Mouse (Mus musculus) embryonic facial prominence, embryonic 12.5 days (tissue): ENCODE data around the gene Inpp4b. TPM values are rescaled to one million over a fixed set of nuclear protein-coding genes. Genes with fewer than 3 reads are reported as not detected.

ENCODE experiments used
- ATAC-seq: fragments of 200-750 bp; cut with Nextera tagmentation; 2 replicates; pipeline ENCODE4 v1.8.0; 2017; ENCODE audit not compliant: insufficient number of reproducible peaks, insufficient read depth, low FRiP score, low TSS enrichment
- H3K27ac ChIP-seq: fragments of 300-500 bp; sonication (generic); 2 replicates; pipeline ENCODE4 v1.5.1; 2016; ENCODE audit warnings: mild to moderate bottlenecking
- H3K27me3 ChIP-seq: fragments of 300-500 bp; sonication (generic); 2 replicates; pipeline ENCODE4 v1.6.1; 2016; ENCODE audit warnings: mild to moderate bottlenecking, moderate library complexity
- H3K36me3 ChIP-seq: fragments of 300-500 bp; sonication (generic); 2 replicates; pipeline ENCODE4 v1.6.1; 2016; ENCODE audit warnings: mild to moderate bottlenecking
- H3K4me1 ChIP-seq: fragments of 300-500 bp; sonication (generic); 2 replicates; pipeline ENCODE4 v1.6.1; 2016
- H3K4me2 ChIP-seq: fragments of 300-500 bp; sonication (generic); replicated peaks from 2 replicates; pipeline ENCODE4 v1.6.1; 2016; ENCODE audit warnings: mild to moderate bottlenecking, moderate library complexity
- H3K4me3 ChIP-seq: fragments of 300-500 bp; sonication (generic); 2 replicates; pipeline ENCODE4 v1.5.1; 2016; ENCODE audit warnings: mild to moderate bottlenecking
- H3K9ac ChIP-seq: fragments of 300-500 bp; sonication (generic); 2 replicates; pipeline ENCODE4 v1.6.1; 2016; ENCODE audit warnings: mild to moderate bottlenecking, moderate library complexity
- H3K9me3 ChIP-seq: fragments of 300-500 bp; sonication (generic); 2 replicates; pipeline ENCODE4 v1.6.1; 2016; ENCODE audit warnings: mild to moderate bottlenecking, moderate library complexity
- whole genome bisulfite sequencing: fragments of 180-500 bp; shearing (Covaris S2); methylation state at CpG from one replicate; pipeline ENCODE4 v1.1.7; 2016; 5-methylcytosine and 5-hydroxymethylcytosine counted together
- polyA plus RNA-seq: library from polyadenylated mRNA; unstranded; fragments of >200 nt; fragmentation: Nextera tagmentation; extraction: Ambion mirVana; gene quantifications from 2 replicates; pipeline ENCODE4 v1.2.1, GENCODE M21; 2016

Gene Inpp4b
- polyA plus RNA-seq, 1 experiment from 2014 or later = 19.7 TPM

DNA sequence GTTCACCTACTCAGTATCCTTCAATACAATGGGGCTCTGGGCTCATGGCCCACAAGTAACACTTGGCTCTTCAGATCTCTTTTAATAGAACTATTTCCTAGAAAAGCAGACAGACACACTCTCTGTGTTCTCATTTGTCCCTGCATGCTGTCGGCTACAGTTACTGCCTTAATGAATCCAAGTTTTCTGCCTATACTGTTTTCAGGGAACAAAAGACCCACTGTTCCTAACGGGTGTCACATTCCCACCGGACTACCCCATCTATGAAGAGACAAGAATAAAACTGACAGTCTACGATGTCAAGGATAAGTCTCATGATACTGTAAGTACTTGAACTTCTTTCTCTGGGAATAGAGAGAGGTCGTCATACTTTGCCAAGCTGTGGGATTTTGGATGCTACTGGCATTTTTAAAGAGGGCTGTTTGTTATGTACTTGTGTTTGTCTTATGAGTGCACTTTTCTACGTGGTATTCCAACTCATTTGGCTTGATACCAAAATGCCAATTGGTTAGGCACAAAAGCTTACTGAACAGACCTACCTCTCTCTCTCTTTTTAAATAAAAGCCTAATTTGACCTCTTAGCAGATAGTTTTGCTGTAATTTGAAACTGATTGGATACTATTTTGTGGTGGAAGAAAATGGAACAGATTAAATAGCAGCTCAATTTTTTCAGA lies 428.4 kb downstream of the Inpp4b start:
- ATAC-seq = no peak
- Histone ChIP-seq H3K9ac (no peak overlapping the region), H3K4me3 (no peak overlapping the region), H3K27ac (0 out of 2 replicates have a peak overlapping the region, but pooled peaks have one; percentile 47), H3K36me3 (no peaks in the 10 kb centered on the region), H3K4me2 (no peak overlapping the region), H3K9me3 (no peaks in the 10 kb centered on the region), H3K4me1 (peaks cover 47% of the 10 kb centered on the region), H3K27me3 (no peaks in the 10 kb centered on the region)
- 22% methylated on average over 6 of the region's 6 CpGs for WGBS

DNA sequence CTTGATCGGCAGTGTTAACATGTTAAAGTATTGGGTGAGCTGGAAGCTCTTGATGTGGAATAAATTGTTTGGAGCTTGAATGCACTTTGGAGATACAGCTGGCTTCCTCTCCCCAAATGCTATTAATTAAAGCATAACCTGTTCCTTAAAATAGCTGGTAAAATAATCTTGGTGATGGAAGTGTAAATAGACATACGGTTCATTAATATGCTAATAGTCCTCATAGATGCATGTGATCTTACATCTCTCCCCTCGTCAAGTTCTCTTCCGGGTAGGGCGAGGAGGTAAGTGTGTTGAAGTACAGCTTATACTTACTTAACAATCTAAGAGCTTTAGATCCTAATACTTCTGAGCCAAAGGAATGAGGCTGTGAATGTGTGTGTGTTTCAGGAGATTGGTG lies 430.5 kb downstream of the Inpp4b start:
- Histone ChIP-seq H3K27me3 (no peaks in the 10 kb centered on the region), H3K4me2 (no peak overlapping the region), H3K27ac (no peak overlapping the region), H3K9me3 (no peaks in the 10 kb centered on the region), H3K9ac (no peak overlapping the region), H3K4me3 (no peak overlapping the region), H3K36me3 (no peaks in the 10 kb centered on the region), H3K4me1 (peaks cover 40% of the 10 kb centered on the region)
- WGBS = 83% methylated on average over 5 of the region's 5 CpGs
- ATAC-seq = no peak

DNA sequence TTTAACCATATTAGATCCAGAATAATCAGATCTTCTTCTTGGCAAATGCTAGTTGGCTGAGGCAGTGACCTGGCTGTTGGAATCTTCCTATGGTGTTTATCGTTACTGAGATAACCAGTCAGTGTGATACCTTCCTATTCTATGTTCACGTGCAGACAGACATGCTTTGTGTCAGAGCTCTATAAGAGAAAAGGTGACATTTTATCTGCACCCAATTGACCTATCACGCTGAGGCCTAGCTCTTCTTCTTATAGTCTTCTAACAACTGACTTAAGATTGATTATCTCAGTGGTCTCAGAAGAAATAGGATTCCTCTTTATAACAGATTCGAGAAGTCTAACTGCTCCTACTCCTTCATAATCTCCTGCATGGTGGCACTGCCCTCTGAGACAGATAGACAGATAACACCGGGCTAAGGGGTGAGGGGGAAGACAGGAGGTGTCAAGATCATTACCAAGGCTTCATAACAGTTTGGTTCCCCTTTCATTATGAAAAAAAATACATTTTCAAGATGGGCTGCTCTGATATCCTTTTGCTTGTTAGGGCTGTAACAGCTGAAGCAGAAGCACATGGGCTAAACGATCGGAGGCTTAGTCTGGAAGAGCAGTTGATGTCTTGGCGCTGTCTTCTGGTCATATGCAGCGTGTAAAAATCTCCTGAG lies 431.1 kb downstream of the Inpp4b start:
- Histone ChIP-seq H3K27ac (no peak overlapping the region), H3K4me3 (no peak overlapping the region)
- 74% methylated on average over 9 of the region's 9 CpGs for WGBS

DNA sequence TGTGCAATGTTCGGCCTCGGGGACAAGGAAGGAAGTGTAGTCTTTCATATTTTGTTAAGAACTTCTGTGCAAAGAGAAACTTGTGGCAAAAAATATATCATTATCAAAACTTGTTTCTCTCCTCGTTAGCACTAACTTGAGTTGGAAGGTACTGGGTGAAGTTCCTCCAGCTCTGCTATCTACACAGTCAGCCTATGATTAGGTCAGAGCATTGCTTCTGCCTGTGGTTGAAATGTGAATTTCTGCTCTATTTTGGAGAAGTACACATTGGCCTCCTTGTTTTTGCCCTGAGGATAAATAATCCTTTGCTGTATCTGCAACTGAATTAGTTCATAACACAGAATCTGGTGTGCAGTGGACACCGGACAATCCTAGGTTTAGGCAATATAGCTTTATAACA lies 431.7 kb downstream of the Inpp4b start:
- H3K4me1 ChIP-seq = peaks cover 35% of the 10 kb centered on the region
- WGBS = 84% methylated on average over 4 of the region's 4 CpGs
- H3K27me3 ChIP-seq = no peaks in the 10 kb centered on the region
- no peaks in the 10 kb centered on the region for H3K36me3 ChIP-seq
- H3K9ac ChIP-seq = no peak overlapping the region
- no peaks in the 10 kb centered on the region for H3K9me3 ChIP-seq
- H3K4me2 ChIP-seq = no peak overlapping the region
- H3K27ac ChIP-seq = no peak overlapping the region
- no peak for ATAC-seq
- H3K4me3 ChIP-seq = no peak overlapping the region

More for the DNA sequence above, 431.1 kb downstream of the Inpp4b start:
- H3K36me3 ChIP-seq = no peaks in the 10 kb centered on the region
- no peak for ATAC-seq
- H3K4me1 ChIP-seq = peaks cover 38% of the 10 kb centered on the region
- H3K9me3 ChIP-seq = no peaks in the 10 kb centered on the region
- no peaks in the 10 kb centered on the region for H3K27me3 ChIP-seq
- H3K9ac ChIP-seq = no peak overlapping the region
- H3K4me2 ChIP-seq = no peak overlapping the region

DNA sequence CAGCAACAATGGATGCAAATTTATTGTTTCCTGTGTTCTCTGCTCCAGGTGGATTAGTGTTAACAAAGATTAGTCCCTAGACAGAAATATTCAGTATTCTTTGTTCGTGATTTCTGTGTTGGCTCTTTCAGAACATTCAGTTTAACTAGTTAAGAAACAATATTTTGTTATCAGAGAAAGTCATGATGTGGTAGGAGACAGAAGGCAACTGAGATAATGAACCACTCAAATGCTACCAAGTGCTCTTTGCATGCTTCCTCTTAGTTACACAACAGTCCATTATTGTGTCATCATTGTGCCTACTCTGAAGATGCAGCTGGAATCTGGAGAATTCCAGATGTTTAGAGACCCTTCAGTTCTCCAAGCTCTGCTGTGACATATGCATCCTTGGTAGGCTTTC lies 432.1 kb downstream of the Inpp4b start:
- no peak overlapping the region for H3K4me2 ChIP-seq
- peaks cover 30% of the 10 kb centered on the region for H3K4me1 ChIP-seq
- no peak overlapping the region for H3K27ac ChIP-seq
- 74% methylated on average over 1 of the region's 1 CpGs for WGBS
- H3K9me3 ChIP-seq = no peaks in the 10 kb centered on the region
- H3K9ac ChIP-seq = no peak overlapping the region
- ATAC-seq = no peak
- no peak overlapping the region for H3K4me3 ChIP-seq
- no peaks in the 10 kb centered on the region for H3K27me3 ChIP-seq
- no peaks in the 10 kb centered on the region for H3K36me3 ChIP-seq

DNA sequence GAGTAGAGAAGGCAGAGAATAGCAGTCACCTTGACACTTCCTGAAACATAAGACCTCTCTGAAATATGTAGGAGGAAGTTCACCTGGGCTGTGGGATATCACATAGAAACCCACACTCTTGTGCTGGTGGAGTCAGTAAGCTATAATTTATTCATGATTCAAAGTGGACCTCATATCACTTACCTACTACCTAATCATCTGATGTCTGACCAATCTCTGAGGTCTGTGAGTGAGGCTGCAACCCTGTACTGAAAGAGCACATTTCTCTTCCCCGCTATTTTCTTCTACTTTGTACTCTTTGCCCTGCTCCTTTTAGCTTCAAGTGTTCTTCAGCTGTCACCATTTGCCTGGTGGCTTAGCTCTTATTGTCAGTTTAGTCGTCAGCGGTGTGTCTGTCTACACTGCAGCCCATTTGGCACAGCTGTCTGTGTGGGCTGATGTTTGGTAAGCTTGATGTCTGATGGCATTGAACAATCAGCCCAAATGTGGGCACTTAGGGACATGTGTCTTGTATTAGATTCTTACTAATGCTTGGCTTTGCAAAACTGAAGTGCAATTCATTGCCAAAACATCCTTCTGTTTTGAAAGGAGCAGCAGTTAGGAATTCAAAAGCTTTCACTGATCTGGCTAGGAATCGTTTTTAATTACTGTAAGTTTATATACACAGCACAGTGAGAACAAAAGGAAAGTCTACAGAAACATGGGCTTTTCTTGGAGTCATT lies 434.3 kb downstream of the Inpp4b start:
- H3K4me1 ChIP-seq = peaks cover 19% of the 10 kb centered on the region
- no peaks in the 10 kb centered on the region for H3K27me3 ChIP-seq
- H3K27ac ChIP-seq = peak overlapping the region; percentile 72
- no peak overlapping the region for H3K9ac ChIP-seq
- WGBS = 14% methylated on average over 4 of the region's 4 CpGs
- 0 out of 2 replicates have a peak, but pooled peaks have one; percentile 36 for ATAC-seq
- H3K4me3 ChIP-seq = no peak overlapping the region
- no peak overlapping the region for H3K4me2 ChIP-seq
- no peaks in the 10 kb centered on the region for H3K9me3 ChIP-seq
- no peaks in the 10 kb centered on the region for H3K36me3 ChIP-seq

DNA sequence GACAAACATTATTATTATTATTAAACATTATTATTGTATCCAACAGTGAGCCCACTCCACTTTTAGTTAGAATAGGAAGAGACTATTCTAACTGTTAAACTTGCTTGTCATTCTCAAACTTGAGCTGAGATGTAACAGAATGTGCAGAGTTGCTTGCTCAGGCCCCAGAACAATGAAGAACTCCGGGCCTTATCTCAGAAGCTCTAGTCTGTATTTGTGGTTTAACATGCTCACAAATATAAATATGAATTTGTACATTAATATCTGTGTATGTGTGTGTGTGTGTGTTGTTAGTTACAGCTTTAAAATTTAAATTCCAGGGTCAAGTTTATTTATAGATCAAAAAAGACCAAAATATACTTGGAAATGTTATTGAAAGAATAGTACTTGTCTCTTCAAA lies 435.3 kb downstream of the Inpp4b start:
- WGBS = 91% methylated on average over 1 of the region's 1 CpGs
- H3K4me3 ChIP-seq = no peak overlapping the region
- H3K9ac ChIP-seq = no peak overlapping the region
- no peaks in the 10 kb centered on the region for H3K27me3 ChIP-seq
- peaks cover 19% of the 10 kb centered on the region for H3K4me1 ChIP-seq
- H3K27ac ChIP-seq = no peak overlapping the region
- no peak overlapping the region for H3K4me2 ChIP-seq
- no peak for ATAC-seq
- no peaks in the 10 kb centered on the region for H3K36me3 ChIP-seq
- no peaks in the 10 kb centered on the region for H3K9me3 ChIP-seq

DNA sequence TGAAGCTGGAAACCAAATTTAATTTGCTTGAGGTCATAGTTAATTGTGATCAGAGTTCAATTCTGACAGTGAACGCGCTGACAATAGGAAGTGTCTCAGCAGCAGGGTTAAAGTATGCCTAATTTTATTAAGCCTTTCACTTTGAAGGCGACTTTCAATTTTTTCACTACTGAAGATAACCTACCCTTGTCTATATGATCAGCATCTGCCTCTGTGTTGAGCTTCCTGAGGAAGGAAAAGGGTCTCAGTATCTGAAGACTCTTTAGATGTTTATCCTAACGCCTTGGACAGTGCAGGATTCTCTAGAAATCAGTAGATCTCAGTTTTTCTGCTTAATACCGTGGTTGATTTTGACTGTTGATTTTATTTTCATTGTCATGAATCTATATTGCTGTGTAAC lies 437.1 kb downstream of the Inpp4b start:
- Histone ChIP-seq H3K27ac (no peak overlapping the region), H3K9ac (no peak overlapping the region), H3K4me2 (no peak overlapping the region), H3K4me3 (no peak overlapping the region), H3K36me3 (no peaks in the 10 kb centered on the region), H3K9me3 (no peaks in the 10 kb centered on the region), H3K4me1 (peaks cover 13% of the 10 kb centered on the region), H3K27me3 (no peaks in the 10 kb centered on the region)
- WGBS = 74% methylated on average over 5 of the region's 5 CpGs
- no peak for ATAC-seq

DNA sequence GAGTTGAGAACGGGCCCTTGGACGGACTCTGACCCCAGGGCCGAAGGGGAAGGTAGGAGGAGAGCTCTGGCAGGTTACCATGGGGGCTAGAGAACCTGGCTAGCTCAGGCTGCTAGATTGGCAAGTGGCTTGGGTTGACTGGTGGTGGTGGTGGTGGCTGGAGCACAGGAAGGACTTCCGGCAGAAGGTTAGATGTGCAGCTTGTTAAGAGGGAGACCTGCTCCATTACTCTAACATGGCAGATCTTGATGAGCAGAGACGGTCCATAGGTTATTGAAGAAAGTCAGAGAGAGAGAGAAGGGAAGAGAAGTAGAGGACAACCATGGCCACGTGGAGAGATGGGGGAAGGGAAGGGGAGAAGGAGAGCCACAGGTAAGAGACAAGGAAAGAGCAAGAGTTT lies 437.8 kb downstream of the Inpp4b start:
- 85% methylated on average over 6 of the region's 6 CpGs for WGBS
- Histone ChIP-seq H3K4me1 (peaks cover 13% of the 10 kb centered on the region), H3K9ac (no peak overlapping the region), H3K9me3 (no peaks in the 10 kb centered on the region), H3K27me3 (no peaks in the 10 kb centered on the region), H3K27ac (no peak overlapping the region), H3K4me2 (no peak overlapping the region), H3K4me3 (no peak overlapping the region), H3K36me3 (no peaks in the 10 kb centered on the region)
- ATAC-seq = no peak

DNA sequence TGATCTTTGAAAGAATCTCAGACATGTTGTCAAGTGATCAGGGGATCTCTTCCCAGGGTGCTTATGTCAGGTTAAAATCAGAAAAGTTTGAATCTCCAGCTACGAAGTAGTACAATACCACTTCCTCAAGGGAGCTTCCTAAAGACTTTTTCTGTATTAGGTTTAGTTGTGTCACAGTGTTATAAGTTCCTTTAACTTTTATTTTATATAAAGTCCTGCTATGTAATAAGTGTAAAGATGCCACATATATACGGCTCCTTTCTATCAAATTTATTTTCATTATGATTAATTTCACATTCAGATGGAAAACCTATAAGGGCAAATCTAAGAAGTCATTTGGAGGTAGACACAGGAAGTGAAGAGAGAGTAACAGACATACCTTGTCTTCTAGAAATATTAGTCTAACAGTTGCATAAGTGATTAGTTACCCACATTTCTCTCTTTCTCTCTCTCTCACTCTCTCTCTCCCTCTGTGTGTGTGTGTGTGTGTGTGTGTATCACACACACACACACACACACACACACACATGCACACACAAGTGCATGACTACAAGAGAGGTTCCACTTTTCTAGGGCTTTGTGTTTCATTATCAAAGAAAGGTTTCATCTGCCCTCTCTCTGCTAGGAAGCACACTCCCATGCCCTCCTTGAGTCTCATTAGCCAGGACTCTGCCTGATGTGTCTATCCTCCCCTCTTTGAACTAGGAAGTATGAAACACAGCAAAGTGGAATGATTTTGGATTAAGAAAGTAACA lies 438.7 kb downstream of the Inpp4b start:
- Histone ChIP-seq H3K4me1 (peaks cover 13% of the 10 kb centered on the region), H3K36me3 (no peaks in the 10 kb centered on the region), H3K4me3 (no peak overlapping the region), H3K27me3 (no peaks in the 10 kb centered on the region), H3K9me3 (no peaks in the 10 kb centered on the region), H3K9ac (no peak overlapping the region), H3K27ac (no peak overlapping the region), H3K4me2 (no peak overlapping the region)
- WGBS = 90% methylated on average over 2 of the region's 2 CpGs
- no peak for ATAC-seq

DNA sequence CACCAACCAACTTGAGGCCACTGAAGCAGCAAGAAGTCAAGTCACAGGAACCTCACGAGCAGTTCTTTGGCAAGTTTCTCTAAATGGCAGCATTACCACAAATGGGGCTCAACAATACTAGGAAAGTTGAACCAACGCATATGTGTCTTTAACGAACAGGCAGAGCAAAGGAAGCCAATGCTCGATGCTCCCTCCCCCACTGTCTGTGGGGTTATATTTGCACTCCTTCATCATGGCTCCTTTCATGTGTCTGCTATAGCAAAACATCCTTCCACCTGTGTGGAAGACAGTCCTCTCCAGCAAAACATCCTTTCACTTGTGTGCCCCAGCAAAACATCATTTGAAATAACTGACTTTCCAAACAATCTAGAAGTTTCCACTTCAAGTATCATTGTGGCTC lies 440.4 kb downstream of the Inpp4b start:
- Histone ChIP-seq H3K27ac (no peak overlapping the region), H3K4me2 (no peak overlapping the region), H3K27me3 (no peaks in the 10 kb centered on the region), H3K36me3 (no peaks in the 10 kb centered on the region), H3K4me3 (no peak overlapping the region), H3K9me3 (no peaks in the 10 kb centered on the region), H3K9ac (no peak overlapping the region), H3K4me1 (no peaks in the 10 kb centered on the region)
- 85% methylated on average over 4 of the region's 4 CpGs for WGBS
- no peak for ATAC-seq
